Comparison of ENCODE assay signal across 23 mouse cellular contexts in genomic region chr9:88344424-88344823, GRCm38 (mm10). TPM values are rescaled to one million over a fixed set of nuclear protein-coding genes. Genes with fewer than 3 reads are reported as not detected.
DNase-seq lines count a peak whose midpoint lies in the region; ATAC-seq and TF ChIP-seq lines count a peak whose summit lies in the region.
"Had no signal": no experiment of that assay in that cellular context is flagged by ENCODE, and none has a peak within 500 bp of the region (broad histone marks: within the 10 kb centered on the region; RNA-seq: fewer than 3 reads in every experiment).

No protein-coding gene starts in this region.

- no peak overlapping the region for H3K27ac ChIP-seq in kidney, postnatal 0 days
- no peak overlapping the region for H3K27ac ChIP-seq in kidney, embryonic 16.5 days (ENCODE audit: low read length)
- H3K27ac ChIP-seq in liver, embryonic 11.5 days (ENCODE audit: low read depth, low read length): no peak overlapping the region
- H3K27ac ChIP-seq: embryonic facial prominence, embryonic 10.5 days; embryonic facial prominence, embryonic 12.5 days; forebrain, embryonic 13.5 days; forebrain, embryonic 15.5 days had no signal

- ATAC-seq in kidney, postnatal 0 days (replicated peaks; ENCODE audit: low FRiP score, low read depth): no peak
- ATAC-seq in kidney, embryonic 16.5 days (ENCODE audit: low FRiP score, low TSS enrichment): no peak
- peak; percentile 59; the same call in 1 of the 2 replicates for ATAC-seq in liver, embryonic 11.5 days (replicated peaks; ENCODE audit: low FRiP score)
- ATAC-seq: activated CD4-positive, CD25-positive, alpha-beta regulatory T cell, adult 4 months; CD4-positive, CD25-positive, alpha-beta regulatory T cell, adult 4 months; forebrain, embryonic 13.5 days; forebrain, embryonic 15.5 days; Patski had no signal

- no peak overlapping the region for H3K9ac ChIP-seq in kidney, postnatal 0 days (ENCODE audit: low read depth, low read length)
- no peak overlapping the region for H3K9ac ChIP-seq in kidney, embryonic 16.5 days (replicated peaks; ENCODE audit: low read length)
- H3K9ac ChIP-seq in liver, embryonic 11.5 days (ENCODE audit: low read depth, low read length): no peak overlapping the region
- H3K9ac ChIP-seq: embryonic facial prominence, embryonic 12.5 days; forebrain, embryonic 13.5 days; forebrain, embryonic 15.5 days had no signal

- H3K36me3 ChIP-seq in kidney, postnatal 0 days (ENCODE audit: insufficient read depth, low read length): no peaks in the 10 kb centered on the region
- no peaks in the 10 kb centered on the region for H3K36me3 ChIP-seq in kidney, embryonic 16.5 days (ENCODE audit: insufficient read depth, low read length)
- H3K36me3 ChIP-seq in liver, embryonic 11.5 days (ENCODE audit: control insufficient read depth, insufficient read depth, low read length): no peaks in the 10 kb centered on the region
- H3K36me3 ChIP-seq: embryonic facial prominence, embryonic 10.5 days; embryonic facial prominence, embryonic 12.5 days; forebrain, embryonic 15.5 days; G1E had no signal

- WGBS in kidney, postnatal 0 days: 95% methylated on average over 2 of the region's 2 CpGs
- WGBS in kidney, embryonic 16.5 days: 88% methylated on average over 2 of the region's 2 CpGs
- WGBS in liver, embryonic 11.5 days: 80% methylated on average over 2 of the region's 2 CpGs

- H3K4me1 ChIP-seq in kidney, postnatal 0 days (replicated peaks; ENCODE audit: insufficient read depth, low read length): no peaks in the 10 kb centered on the region; the same call in 1 of the 2 replicates
- no peaks in the 10 kb centered on the region for H3K4me1 ChIP-seq in kidney, embryonic 16.5 days (ENCODE audit: insufficient read depth, low read length)
- H3K4me1 ChIP-seq in liver, embryonic 11.5 days (replicated peaks; ENCODE audit: control insufficient read depth, insufficient read depth, low read length): no peaks in the 10 kb centered on the region
- H3K4me1 ChIP-seq: embryonic facial prominence, embryonic 12.5 days; forebrain, embryonic 13.5 days; forebrain, embryonic 15.5 days had no signal

- no peaks in the 10 kb centered on the region for H3K27me3 ChIP-seq in kidney, postnatal 0 days (ENCODE audit: insufficient read depth, low read length)
- H3K27me3 ChIP-seq in kidney, embryonic 16.5 days (ENCODE audit: insufficient read depth, low read length): no peaks in the 10 kb centered on the region
- no peaks in the 10 kb centered on the region for H3K27me3 ChIP-seq in liver, embryonic 11.5 days (replicated peaks; ENCODE audit: control insufficient read depth, insufficient read depth, low read length)
- H3K27me3 ChIP-seq: CH12.LX; embryonic facial prominence, embryonic 12.5 days; forebrain, embryonic 13.5 days; forebrain, embryonic 15.5 days; Patski had no signal

- DNase-seq in kidney, postnatal 0 days (ENCODE audit: low spot score): peak; percentile 31
- no peak for DNase-seq in liver, embryonic 11.5 days (ENCODE audit: low spot score)
- DNase-seq in liver: no peak
- DNase-seq in left cerebral cortex, adult 11 months (ENCODE audit: low spot score): no peak
- DNase-seq: adrenal gland, adult 8-10 months; adrenal gland, postnatal 14 days; adrenal gland, postnatal 36 days; B cell, adult 2 months; cerebellum, adult 11-12 months; cerebellum, adult 2 months; cerebellum, adult 9-10 months; cerebellum, postnatal 10 days; cerebellum, postnatal 25 days had no signal

- H3K9me3 ChIP-seq in kidney, postnatal 0 days (replicated peaks; ENCODE audit: low read length): no peaks in the 10 kb centered on the region
- no peaks in the 10 kb centered on the region for H3K9me3 ChIP-seq in kidney, embryonic 16.5 days (ENCODE audit: low read length)
- no peaks in the 10 kb centered on the region for H3K9me3 ChIP-seq in liver, embryonic 11.5 days (ENCODE audit: control insufficient read depth, low read length)
- H3K9me3 ChIP-seq: embryonic facial prominence, embryonic 10.5 days; embryonic facial prominence, embryonic 12.5 days; forebrain, embryonic 13.5 days; forebrain, embryonic 15.5 days; G1E had no signal

- no peak overlapping the region for H3K4me2 ChIP-seq in kidney, postnatal 0 days (ENCODE audit: low read length)
- no peak overlapping the region for H3K4me2 ChIP-seq in kidney, embryonic 16.5 days (replicated peaks; ENCODE audit: low read depth, low read length)
- no peak overlapping the region for H3K4me2 ChIP-seq in liver, embryonic 11.5 days
- H3K4me2 ChIP-seq: embryonic facial prominence, embryonic 12.5 days; forebrain, embryonic 13.5 days; forebrain, embryonic 15.5 days had no signal

- H3K4me3 ChIP-seq in kidney, postnatal 0 days (replicated peaks; ENCODE audit: low read depth, low read length): no peak overlapping the region
- no peak overlapping the region for H3K4me3 ChIP-seq in kidney, embryonic 16.5 days (ENCODE audit: low read length)
- no peak overlapping the region for H3K4me3 ChIP-seq in liver, embryonic 11.5 days (ENCODE audit: low read depth, low read length)
- H3K4me3 ChIP-seq: embryonic facial prominence, embryonic 10.5 days; embryonic facial prominence, embryonic 12.5 days; forebrain, embryonic 13.5 days; forebrain, embryonic 15.5 days had no signal

- no peak for TF ChIP-seq CTCF in kidney, postnatal 0 days (IDR thresholded peaks at IDR 0.05; ENCODE audit: low read depth)

RNA-seq across cellular contexts. Expression of gene Nt5e, which starts 17.4 kb away (rescaled TPM):
- polyA plus RNA-seq in kidney, postnatal 0 days (2015; fragmentation: Nextera tagmentation; extraction: Ambion mirVana): 4.3 and 4.9 TPM in 2 replicates
- polyA plus RNA-seq in kidney, embryonic 16.5 days (2015; fragmentation: Nextera tagmentation; extraction: Ambion mirVana): 2.5 and 3.9 TPM in 2 replicates
- 6.3 and 7.3 TPM in 2 replicates for polyA plus RNA-seq in liver, embryonic 11.5 days (2014; fragmentation: Nextera tagmentation; extraction: Ambion mirVana)
- polyA plus RNA-seq: G1E had no signal
